Mouse (Mus musculus) cortical plate, adult 2 months (tissue): ENCODE measurements around the gene Sebox.

Experiments used
- CTCF ChIP-seq: fragments of 200-500 bp; IDR thresholded peaks from 2 replicates; pipeline ENCODE4 v1.5.1; 2011; ENCODE audit warnings: mild to moderate bottlenecking, control low read depth, low read length; ENCODE audit not compliant: insufficient read depth; ENCODE audit errors: extremely low read depth
- POLR2A ChIP-seq: fragments of 200-500 bp; IDR thresholded peaks from 2 replicates; pipeline ENCODE4 v1.6.1; 2011; ENCODE audit warnings: mild to moderate bottlenecking, low read length, control low read depth; ENCODE audit not compliant: insufficient read depth; ENCODE audit errors: extremely low read depth

DNA sequence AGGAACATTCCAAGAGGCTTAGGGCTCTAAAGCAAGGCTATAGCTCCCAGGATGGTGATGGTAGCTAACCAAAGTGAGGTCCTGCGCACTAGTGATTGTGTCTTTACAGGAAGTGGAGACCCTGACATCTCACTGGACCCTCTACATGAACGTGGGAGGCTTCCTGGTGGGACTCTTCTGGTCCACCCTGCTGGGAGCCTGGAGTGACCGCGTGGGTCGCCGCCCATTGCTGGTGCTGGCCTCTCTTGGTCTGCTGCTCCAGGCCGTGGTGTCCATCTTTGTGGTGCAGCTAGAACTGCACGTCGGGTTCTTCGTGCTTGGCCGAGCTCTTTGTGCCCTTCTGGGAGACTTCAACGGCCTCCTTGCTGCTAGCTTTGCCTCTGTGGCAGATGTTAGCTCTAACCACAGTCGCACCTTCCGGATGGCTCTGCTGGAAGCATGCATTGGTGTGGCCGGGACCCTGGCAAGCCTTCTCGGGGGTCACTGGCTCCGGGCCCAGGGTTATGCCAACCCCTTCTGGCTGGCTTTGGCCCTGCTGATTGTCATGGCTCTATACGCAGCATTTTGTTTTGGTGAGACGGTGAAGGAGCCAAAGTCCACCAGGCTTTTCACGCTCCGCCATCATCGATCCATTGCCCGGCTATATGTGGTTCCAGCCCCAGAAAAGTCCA is 36.9 kb upstream of the Sebox start:
- TF ChIP-seq CTCF (no peak), POLR2A (no peak)
